In genomic region chr1:180703400-180703799, GRCm38 (mm10) we compare ENCODE assay signal across 15 mouse cellular contexts. TPM values are rescaled to one million over a fixed set of nuclear protein-coding genes. Genes with fewer than 3 reads are reported as not detected.
DNase-seq lines count a peak whose midpoint lies in the region; ATAC-seq lines count a peak whose summit lies in the region.
"Had no signal": no experiment of that assay in that cellular context is flagged by ENCODE, and none has a peak within 500 bp of the region (broad histone marks: within the 10 kb centered on the region; RNA-seq: fewer than 3 reads in every experiment).

No protein-coding gene starts in this region.

- peak; percentile 64 for DNase-seq in adrenal gland, postnatal 14 days
- no peak for DNase-seq in adrenal gland, postnatal 25 days
- DNase-seq in kidney, adult 11 months, result no peak
- DNase-seq in heart, postnatal 10 days, result peak; percentile 18
- no peak for DNase-seq in gastrocnemius, postnatal 36 days
- DNase-seq: kidney, postnatal 25 days had no signal

- H3K4me3 ChIP-seq in kidney, embryonic 16.5 days (ENCODE audit: low read length), result 0 out of 2 replicates have a peak overlapping the region, but pooled peaks have one; percentile 14
- peak overlapping the region; percentile 22 for H3K4me3 ChIP-seq in stomach, embryonic 16.5 days (replicated peaks; ENCODE audit: low read length)
- H3K4me3 ChIP-seq: forebrain, embryonic 15.5 days; midbrain, embryonic 13.5 days had no signal

- H3K9ac ChIP-seq in kidney, embryonic 16.5 days (replicated peaks; ENCODE audit: low read length), result no peak overlapping the region
- no peak overlapping the region for H3K9ac ChIP-seq in stomach, embryonic 16.5 days (ENCODE audit: low read length)
- H3K9ac ChIP-seq: forebrain, embryonic 15.5 days; midbrain, embryonic 13.5 days had no signal

- no peaks in the 10 kb centered on the region for H3K36me3 ChIP-seq in kidney, embryonic 16.5 days (ENCODE audit: insufficient read depth, low read length)
- no peaks in the 10 kb centered on the region for H3K36me3 ChIP-seq in stomach, embryonic 16.5 days (ENCODE audit: control insufficient read depth, insufficient read depth, low read length)
- H3K36me3 ChIP-seq: forebrain, embryonic 15.5 days; midbrain, embryonic 13.5 days had no signal

- no peaks in the 10 kb centered on the region for H3K9me3 ChIP-seq in kidney, embryonic 16.5 days (ENCODE audit: low read length)
- no peaks in the 10 kb centered on the region for H3K9me3 ChIP-seq in stomach, embryonic 16.5 days (replicated peaks; ENCODE audit: control insufficient read depth, low read length)
- H3K9me3 ChIP-seq: forebrain, embryonic 15.5 days; midbrain, embryonic 13.5 days had no signal

- 36% methylated on average over 6 of the region's 6 CpGs for WGBS in kidney, embryonic 16.5 days
- 33% methylated on average over 6 of the region's 6 CpGs for WGBS in stomach, embryonic 16.5 days

- H3K27me3 ChIP-seq in kidney, embryonic 16.5 days (ENCODE audit: insufficient read depth, low read length), result peaks cover 7% of the 10 kb centered on the region
- peaks cover 3% of the 10 kb centered on the region; the same call in 1 of the 2 replicates for H3K27me3 ChIP-seq in stomach, embryonic 16.5 days (ENCODE audit: control insufficient read depth, insufficient read depth, low read length)
- H3K27me3 ChIP-seq: Patski had no signal

- peak overlapping the region; percentile 28; the same call in 1 of the 2 replicates for H3K4me2 ChIP-seq in kidney, embryonic 16.5 days (replicated peaks; ENCODE audit: low read depth, low read length)
- H3K4me2 ChIP-seq in stomach, embryonic 16.5 days (ENCODE audit: low read depth, low read length), result peak overlapping the region; percentile 36; the same call in 1 of the 2 replicates
- H3K4me2 ChIP-seq: forebrain, embryonic 15.5 days; midbrain, embryonic 13.5 days had no signal

- ATAC-seq in kidney, embryonic 16.5 days (ENCODE audit: low FRiP score, low TSS enrichment), result no peak
- ATAC-seq in stomach, embryonic 16.5 days (ENCODE audit: insufficient read depth, low FRiP score), result no peak
- ATAC-seq in erythroid progenitor cell, adult 5-6 weeks (replicated peaks; ENCODE audit: low FRiP score, poor library complexity, severe bottlenecking), result no peak
- ATAC-seq: forebrain, embryonic 15.5 days; midbrain, embryonic 13.5 days; Patski had no signal

- no peak overlapping the region for H3K27ac ChIP-seq in kidney, embryonic 16.5 days (ENCODE audit: low read length)
- H3K27ac ChIP-seq in stomach, embryonic 16.5 days (ENCODE audit: low read length), result no peak overlapping the region
- H3K27ac ChIP-seq: forebrain, embryonic 15.5 days; midbrain, embryonic 13.5 days had no signal

- H3K4me1 ChIP-seq in kidney, embryonic 16.5 days (ENCODE audit: insufficient read depth, low read length), result no peaks in the 10 kb centered on the region
- no peaks in the 10 kb centered on the region for H3K4me1 ChIP-seq in stomach, embryonic 16.5 days (ENCODE audit: control insufficient read depth, insufficient read depth, low read length)
- H3K4me1 ChIP-seq: forebrain, embryonic 15.5 days; midbrain, embryonic 13.5 days had no signal

- intact Hi-C loops in heart, postnatal 10 days (cut with DNase I), result no loop called here
- intact Hi-C loops in gastrocnemius, postnatal 36 days (cut with DNase I), result no loop called here

RNA-seq across cellular contexts. Expression of gene Mixl1, which starts 6.6 kb away (rescaled TPM):
- total RNA-seq in adrenal gland, postnatal 14 days (2021), result not detected in 2 replicates
- not detected in 2 replicates for total RNA-seq in adrenal gland, postnatal 25 days (2021)
- 0.41 and 0.55 TPM in 2 replicates for polyA plus RNA-seq in kidney, embryonic 16.5 days (2015; fragmentation: Nextera tagmentation; extraction: Ambion mirVana)
- not detected for total RNA-seq in heart, postnatal 10 days (2021)
- polyA plus RNA-seq in stomach, embryonic 16.5 days (2015; fragmentation: Nextera tagmentation; extraction: Ambion mirVana), result not detected in 2 replicates
- not detected in 2 replicates for total RNA-seq in erythroid progenitor cell, adult 5-6 weeks (2015; ENCODE audit: low replicate concordance)
- total RNA-seq in erythroid progenitor cell, adult 5-6 weeks (2017; ENCODE audit: low replicate concordance), result not detected in 2 replicates
- not detected for total RNA-seq in gastrocnemius, postnatal 36 days (2021)
- total RNA-seq: common myeloid progenitor, adult 5-6 weeks; hematopoietic stem cell, adult 5-6 weeks; left cerebral cortex, postnatal 25 days had no signal
- polyA plus RNA-seq: midbrain, embryonic 13.5 days; Patski had no signal

RNA-seq across cellular contexts. Expression of gene Acbd3, which starts 22.4 kb away (rescaled TPM):
- 41.8 and 43.0 TPM in 2 replicates for total RNA-seq in adrenal gland, postnatal 14 days (2021)
- total RNA-seq in adrenal gland, postnatal 25 days (2021), result 45.5 and 48.8 TPM in 2 replicates
- polyA plus RNA-seq in kidney, embryonic 16.5 days (2015; fragmentation: Nextera tagmentation; extraction: Ambion mirVana), result 22.7 and 23.3 TPM in 2 replicates
- total RNA-seq in heart, postnatal 10 days (2021), result 10 to 100 TPM; 29.9 to 31.5 TPM
- polyA plus RNA-seq in stomach, embryonic 16.5 days (2015; fragmentation: Nextera tagmentation; extraction: Ambion mirVana), result 19.2 and 21.0 TPM in 2 replicates
- 14.8 and 18.9 TPM in 2 replicates for total RNA-seq in erythroid progenitor cell, adult 5-6 weeks (2015; ENCODE audit: low replicate concordance)
- total RNA-seq in erythroid progenitor cell, adult 5-6 weeks (2017; ENCODE audit: low replicate concordance), result 22.2 and 26.7 TPM in 2 replicates
- 10 to 100 TPM; 10.5 to 11.4 TPM for total RNA-seq in gastrocnemius, postnatal 36 days (2021)

Comparison
In these comparisons a context has a peak if more than half of its experiments do, and no peak if none do; other contexts are left out.
1. DNase-seq: peak in adrenal gland, postnatal 14 days (single experiment) and heart, postnatal 10 days (2 of 2); none in adrenal gland, postnatal 25 days (single experiment), kidney, adult 11 months (single experiment) and gastrocnemius, postnatal 36 days (0 of 2).